Mouse (Mus musculus) naive thymus-derived CD4-positive, alpha-beta T cell, adult 2 months (primary cell): ENCODE data around the gene Gstp2.

Source experiments
- DNase-seq: peaks from one replicate; pipeline ENCODE4 v3.0.0-alpha.2; 2011; ENCODE audit warnings: low read depth

Gene Gstp2

DNA sequence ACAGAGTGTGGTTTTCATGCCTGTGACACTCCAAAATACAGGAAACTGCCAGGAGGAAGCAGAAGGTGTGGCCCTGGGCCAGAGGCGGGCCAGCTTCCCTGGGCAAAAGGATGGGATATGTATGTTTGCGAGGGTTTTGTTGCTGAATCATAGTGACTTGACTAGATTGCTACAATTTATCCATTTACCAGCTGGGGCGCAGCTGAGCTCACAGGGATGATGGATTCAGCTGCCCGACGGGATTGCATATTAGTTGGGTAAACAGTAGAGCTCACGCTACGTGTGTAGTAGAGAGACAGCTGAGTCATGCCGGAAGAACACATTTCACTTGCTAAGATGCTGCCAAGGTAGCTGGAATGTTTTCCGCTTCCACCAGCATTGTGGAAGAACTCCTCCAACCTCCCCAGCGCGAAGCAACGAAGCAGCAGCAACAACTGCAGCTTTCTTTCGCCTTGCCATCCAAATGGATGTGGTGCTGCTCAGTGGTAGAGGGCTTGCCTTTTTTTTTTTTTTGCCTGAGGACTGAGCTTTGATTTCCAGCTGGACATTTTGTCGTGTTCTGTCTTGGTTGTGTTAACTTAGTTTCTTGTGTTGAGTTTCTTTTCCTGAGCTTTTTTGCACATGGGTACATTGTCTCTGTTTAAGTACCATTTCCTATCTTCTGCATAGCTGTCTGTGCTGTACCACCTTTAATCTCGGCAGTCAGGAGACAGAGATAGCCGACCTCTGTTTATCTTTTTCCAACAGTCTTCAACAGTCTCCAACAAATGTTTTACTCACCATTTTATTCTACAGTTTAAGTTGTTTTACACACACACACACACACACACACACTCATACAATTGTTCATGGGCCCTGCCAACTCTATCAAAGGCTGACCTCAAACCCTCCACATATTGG is at the start of gene Gstp2:
Gene Gstp2, minus strand, starts transcription at position 58 of the 900 bp plus-strand sequence.
- no peak for DNase-seq

DNA sequence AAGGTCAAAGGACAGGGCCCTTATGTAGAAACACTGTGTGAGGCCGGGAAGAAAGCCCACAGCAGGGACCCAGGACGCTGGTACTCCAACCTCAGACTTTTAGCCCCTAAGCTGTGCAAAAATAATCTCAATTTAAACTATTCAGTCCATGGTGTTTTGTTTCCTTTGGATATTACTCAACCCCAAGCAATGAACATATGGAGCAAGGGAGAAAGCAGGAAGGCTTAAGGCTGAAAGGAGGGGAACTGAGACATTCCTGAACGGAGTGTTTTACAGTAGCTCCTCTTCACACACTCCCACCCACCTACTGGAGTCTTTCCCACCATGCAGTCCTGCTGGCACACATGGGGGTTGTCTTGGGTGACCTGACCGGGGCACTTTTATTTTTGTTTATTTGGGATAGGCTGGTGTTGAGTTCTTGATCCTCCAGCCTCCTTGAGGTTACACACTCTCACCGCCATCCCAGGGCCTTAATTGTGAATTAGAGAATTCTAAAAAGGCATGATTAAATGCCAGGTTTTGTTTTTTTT is 49.0 kb upstream of the Gstp2 start:
- no peak for DNase-seq

DNA sequence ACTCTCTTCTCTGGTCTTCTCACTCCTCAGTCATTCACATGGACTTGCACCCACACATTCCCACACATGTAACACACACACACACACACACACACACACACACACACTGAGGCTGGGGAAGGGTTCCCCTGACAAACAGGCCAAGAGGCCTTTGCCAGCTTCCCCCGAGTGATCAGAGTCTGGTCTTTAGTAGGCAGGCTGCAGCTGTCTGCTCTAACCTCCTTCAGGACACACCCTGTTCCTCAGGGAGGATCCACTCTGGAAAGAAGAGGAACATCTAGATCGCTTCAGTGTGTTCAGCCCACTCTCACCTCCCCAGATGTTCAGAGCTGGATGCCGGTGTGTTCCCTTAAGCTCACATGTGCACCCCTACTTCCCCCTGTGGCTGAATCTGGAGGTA is 48.5 kb upstream of the Gstp2 start:
- DNase-seq, result no peak

DNA sequence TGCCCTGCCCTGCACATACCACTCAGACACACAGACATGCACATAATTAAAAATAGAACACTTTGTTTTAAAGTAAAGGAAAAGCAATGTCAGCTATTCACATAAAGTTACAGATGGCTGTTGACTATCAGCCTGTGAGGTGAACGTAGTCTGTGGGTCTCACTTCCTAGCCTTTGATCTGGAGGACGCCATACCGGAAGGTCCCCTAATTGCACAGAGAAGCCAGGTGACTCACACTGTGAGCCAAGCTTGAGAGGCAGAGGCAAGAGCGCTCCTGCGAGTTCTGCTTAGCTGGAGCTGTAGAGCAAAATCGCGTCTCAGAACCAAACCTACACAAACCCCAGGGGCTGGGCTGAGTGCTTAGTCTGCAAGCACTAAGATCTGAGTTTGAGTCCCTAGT is 47.9 kb upstream of the Gstp2 start:
- peak; percentile 70 for DNase-seq

DNA sequence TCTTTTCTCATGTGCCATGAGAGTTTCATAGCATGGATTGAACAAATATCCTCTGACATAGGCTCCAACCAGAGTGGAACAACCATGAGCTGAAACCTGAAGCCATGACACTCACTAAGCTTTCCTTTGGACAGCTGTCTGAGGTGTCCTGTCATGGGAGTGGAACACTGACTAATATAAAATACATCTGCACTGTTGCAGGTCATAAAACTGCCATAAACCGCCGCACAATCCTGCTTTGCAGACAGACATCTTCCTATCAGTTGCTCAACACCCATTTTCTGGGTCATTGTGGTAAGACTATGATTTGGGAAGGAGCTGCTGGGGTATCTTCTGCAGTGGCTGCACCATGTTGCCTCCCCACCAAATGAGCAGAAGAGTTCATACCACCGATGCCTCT is 46.9 kb upstream of the Gstp2 start:
- DNase-seq, result no peak

DNA sequence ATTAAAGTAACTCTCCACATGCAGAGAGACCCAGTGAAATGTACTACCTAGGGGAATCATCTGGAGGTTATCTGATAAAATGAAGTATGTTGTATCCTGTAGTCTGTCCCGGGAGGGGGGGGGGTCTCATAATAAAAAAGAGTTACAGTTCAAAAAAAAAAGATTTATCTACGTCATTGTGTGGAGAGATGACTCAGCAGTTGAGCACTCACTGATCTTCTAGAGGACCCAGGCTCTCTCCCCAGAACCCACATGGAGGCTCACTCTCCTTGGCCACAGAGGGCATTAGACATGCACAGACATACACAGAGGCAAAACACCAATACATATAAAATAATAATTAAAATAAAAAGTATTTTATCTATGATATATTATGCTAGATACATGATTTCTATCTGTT is 45.6 kb upstream of the Gstp2 start:
- no peak for DNase-seq

DNA sequence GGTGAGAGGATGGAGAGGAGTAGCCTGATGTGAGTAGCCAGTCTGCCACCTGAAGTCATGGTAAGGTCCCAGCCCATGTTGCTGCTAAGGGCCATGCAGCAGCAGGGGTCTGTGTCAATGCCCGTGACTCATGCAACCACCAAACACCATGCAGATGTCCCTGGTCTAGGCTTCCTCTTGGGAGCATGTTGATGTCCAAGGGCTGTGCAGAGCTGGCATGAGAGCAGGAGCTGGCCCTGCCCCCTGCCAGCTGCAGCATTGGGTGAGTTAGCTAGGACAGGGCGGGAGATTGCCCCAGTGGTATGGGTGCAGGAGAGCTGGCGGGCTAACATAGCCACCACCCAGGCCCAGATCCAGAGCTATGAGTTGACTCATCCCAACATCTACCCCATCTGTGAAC is 44.6 kb upstream of the Gstp2 start:
- DNase-seq, result no peak

DNA sequence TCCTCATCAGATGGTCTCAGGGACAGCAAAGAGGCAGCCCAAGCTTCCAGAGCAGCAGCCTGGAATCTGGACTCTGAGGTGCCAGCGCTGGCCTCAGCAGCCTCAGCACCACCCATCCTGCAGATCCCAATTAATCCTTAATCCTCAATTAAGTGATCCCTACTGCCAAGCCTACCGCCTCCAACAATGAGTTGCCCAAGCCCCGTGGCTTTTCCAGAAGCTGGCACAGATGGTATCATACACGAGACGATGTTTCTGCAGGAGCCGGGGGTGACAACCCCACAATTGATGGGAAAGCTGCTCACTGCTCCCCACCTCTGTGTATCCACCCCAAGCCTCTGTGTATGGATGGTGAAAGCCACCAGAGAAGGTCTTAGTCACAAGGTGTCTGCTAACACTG is 43.3 kb upstream of the Gstp2 start:
- no peak for DNase-seq

DNA sequence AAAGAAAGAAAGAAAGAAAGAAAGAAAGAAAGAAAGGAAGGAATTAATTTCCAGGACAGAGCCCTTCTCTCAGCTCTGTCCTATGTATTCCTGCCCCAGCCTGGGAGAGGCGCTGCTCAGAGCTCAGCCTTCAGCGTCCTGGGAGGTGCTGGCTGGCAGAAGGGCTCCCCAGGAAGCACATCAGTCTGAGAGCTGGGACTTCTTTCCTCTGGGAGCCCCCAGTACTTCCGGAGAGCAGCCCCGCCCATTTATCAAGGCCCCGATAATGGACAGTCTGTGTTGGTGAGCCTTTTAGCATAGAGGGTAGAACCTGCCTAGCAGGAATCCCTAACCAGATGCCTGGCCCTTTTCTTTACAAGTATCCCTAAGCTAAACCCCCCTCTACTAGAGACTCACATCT is 42.3 kb upstream of the Gstp2 start:
- no peak for DNase-seq

DNA sequence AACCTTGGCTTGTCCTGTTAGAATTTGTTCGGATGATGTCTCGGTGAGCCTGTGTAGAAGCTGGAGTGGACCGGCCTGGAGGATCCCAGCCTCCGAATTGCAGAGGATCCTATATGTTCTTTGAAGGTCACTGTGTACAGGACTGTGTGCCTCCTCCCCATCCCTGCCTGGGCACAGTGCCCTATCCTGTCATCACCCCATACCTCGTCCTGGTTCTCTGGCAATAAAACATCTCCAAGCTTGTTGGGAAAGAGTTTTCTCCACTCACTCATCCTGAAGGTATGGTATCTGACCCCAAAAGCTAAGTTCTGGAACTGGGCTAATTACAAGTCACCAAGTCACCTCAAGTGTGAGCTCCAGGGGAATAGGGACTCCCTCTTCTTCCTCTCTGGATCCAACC is 41.3 kb upstream of the Gstp2 start:
- DNase-seq, result no peak

DNA sequence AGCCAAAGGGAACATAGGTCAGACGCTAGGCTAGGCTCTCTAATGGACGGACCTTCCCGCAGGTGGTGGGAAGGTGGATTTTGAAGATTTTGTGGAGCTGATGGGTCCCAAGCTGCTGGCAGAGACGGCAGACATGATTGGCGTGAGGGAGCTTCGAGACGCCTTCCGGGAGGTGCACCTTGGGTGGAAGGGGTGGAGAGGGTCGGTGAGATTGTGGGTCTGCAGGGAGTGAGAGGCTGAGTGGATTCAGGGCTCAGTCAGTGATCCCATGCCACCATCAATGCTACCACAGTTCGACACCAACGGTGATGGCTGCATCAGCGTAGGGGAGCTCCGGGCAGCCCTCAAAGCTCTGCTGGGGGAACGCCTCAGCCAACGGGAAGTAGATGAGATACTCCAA is 40.3 kb upstream of the Gstp2 start:
- no peak for DNase-seq

DNA sequence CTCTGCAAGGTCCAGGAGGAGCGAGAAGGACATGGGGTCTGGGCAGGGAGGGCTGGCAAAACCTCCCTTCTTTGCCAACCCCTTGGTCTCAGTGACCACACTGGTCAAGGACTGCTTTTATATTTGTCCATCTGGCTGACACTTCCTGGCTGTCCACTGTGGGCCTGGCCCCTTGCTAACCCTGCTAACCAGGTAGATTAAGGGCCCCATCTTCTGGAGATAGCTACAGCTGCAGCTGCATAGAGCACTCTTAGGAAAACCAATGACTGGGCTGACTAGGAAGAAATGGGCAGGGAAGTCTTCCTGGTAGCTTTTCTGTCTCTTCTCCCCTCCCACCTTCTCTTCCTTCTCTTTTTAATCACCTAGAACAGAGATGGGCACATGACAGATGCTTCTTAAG is 39.2 kb upstream of the Gstp2 start:
- DNase-seq, result no peak

DNA sequence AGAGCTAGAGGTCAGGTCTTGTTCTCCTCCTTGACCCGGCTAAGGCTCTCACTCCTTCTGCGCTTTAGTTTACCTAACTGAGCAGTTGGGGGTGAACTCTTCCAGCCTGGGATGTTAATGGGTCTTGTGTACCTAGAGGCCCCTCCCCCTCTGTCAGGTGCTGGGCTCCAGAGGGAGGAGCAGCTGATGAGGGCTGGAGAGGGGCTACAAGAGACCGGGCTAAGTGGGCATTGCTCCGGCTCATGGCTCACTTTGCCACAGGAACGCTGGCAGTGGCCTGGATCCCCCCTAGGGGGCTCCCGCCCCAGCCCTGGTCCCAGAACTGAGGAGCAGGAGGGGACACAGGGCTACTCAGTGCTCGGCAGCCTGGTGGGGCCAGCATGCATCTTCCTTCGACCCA is 38.0 kb upstream of the Gstp2 start:
- no peak for DNase-seq

DNA sequence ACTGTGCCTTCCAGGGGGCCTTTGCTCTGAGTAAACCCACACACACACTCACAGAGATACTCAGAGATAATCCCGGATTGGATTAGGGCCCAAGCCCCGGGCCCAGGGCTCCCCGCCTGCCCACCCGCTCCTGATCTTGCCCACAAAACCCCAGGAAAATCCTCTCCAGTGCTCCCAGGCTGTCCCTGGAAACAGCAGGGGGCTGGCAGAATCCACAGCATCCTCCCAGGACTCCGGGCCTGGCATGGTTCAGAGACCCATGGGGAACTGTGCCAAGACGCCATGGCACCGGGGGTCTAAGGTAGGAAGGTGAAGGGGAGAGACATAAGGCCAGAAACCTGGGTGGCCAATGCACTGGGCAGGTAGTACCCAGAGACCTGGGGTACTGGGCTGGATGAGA is 37.5 kb upstream of the Gstp2 start:
- no peak for DNase-seq

DNA sequence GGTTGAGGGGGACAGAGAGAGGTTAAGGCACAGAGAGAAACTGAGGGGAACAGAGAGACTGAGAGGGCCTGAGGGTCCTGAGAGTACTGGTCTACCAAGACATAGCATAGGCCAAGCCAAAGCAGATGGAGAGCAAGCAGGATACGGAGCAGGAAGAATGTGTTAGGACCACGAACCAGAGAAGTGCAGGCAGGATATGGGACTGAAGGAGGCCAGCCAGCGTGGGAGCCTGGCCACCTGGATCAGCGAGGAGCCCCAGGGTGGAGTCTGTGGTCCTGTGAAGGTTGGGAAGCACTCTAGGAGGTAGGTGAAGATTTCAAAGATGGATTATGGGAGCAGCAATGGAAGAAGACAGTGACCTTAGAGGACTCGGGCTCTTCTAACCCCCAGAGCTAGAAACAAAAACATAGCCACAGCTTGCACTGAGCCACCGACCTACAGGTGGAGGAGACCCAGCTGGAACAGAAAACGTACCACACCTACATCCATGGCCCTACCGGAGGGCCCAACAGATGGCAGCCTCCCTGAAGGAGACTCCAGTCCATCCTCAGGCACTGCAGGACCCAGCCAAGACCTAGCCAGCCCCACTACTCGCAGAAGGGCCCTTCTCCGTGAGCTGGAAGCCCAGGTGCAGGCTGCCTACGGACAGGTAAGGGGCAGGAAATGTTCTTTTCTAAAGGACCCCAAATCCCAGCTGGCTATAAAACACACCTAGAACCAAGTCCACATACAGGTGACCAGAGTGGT is 36.6 kb upstream of the Gstp2 start:
- no peak for DNase-seq

DNA sequence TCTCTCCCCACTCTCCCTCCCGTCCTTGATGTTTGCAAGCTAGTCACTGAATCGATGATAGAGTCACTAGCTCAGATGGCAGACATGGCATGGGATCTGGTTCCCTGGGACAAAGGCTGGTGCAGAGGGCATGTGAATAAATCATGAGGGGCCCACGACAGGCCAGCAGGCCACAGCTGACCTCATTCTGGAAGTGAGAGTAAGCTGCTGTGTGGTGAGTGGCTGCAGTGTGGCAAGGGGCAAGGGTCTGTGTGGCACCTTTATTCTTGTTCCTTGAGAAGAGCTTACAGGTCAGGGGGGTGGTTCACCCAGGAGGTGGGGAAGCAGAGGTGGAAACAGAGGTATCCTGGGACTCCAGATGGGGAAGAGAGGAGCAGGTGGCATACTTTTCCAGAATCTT is 35.6 kb upstream of the Gstp2 start, which contains the start of gene Cabp2:
Gene Cabp2, plus strand, starts transcription at position 185 of the 400 bp plus-strand sequence.
- DNase-seq, result no peak

DNA sequence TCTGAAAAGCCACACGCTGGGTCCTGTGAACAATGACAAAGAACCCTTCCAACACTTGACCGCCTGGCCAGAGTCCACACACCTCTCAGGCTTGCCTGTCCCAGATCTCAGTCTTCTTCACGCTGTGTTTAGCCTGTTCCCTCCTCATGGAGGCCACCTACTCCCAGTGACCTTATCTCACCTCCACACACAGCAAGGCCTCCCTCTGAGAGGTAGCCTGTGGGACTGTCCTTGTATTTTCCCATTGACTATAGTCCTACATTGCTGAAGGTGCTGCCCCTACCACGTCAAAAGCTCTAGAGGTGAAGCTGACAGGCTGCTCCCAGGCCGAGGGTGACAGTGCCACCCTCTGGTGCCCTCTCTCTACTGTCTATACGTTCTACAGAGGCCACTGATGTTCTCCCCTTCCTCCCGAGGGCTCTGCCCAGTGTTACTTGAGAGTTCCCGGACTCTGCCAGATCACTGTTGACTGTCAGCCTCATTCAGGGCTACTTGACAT is 34.7 kb upstream of the Gstp2 start:
- DNase-seq, result peak; percentile 81

DNA sequence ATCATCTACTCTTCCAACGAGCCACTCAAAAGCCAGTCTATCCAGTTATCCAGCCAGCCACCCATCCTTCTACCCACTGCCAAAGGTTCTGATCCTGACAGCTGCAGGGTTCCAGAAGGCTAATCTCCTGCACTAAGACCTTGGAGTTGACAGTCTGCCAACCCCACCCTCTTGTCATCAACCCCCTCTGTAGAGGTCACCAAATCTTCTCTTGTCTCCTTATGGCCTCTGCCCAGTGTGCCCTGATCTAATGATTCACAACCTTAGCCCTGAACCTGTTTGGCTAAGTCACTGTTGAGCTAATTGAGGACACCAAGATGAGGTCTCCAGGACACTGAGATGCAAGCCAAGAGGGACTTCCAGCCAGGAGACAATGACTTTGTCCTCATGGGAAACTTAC is 33.8 kb upstream of the Gstp2 start:
- no peak for DNase-seq

DNA sequence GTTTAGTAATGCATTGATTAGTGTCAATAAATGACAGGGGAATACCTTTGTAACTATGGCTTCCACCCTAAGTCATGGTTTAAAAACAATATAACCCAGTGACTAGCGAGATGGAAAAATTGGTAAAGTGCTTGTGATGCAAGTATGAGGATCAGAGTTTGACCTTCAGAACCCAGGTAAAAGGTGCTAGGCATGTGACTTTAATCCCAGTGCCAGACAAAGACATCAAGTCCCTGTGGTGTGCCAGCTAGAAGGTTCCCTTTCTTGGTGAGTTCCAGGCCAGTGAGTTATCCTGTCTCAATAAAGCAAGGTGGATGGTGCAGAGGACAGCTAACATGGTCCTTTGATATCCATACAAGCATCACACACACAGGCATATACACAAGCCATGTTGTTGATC is 29.7 kb upstream of the Gstp2 start:
- no peak for DNase-seq

DNA sequence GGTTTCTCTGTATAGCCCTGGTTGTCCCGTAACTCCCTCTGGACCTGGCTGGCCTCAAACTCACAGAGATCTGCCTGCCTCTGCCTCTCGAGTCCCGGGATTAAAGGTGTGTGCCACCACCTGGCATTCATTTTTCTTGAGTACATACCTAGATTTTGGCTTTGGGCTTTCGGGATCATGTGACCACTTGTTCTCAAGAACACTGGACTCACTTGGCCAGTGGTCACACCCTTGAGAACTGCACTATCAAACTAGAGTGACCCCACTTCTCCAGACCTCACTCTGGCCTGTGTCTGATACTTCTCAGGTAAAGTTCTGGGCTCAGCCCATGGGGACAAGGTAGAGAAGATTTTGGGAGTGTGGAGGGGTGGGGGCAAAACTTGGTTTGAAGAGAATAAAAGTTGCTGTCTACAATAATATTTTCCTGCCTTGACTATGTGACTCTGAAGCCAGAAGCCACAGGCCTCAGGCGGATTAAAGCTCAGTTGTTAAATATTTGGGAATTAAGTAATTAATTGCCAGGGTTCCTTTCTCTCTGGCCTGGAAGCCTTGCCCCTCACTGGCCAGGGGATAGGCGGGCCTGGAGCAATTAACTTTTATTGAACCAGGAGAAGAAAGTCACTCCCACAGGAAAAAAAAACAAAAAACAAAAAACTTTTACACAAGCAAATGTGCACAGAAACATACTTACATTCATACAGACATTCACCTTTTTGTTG is 27.0 kb upstream of the Gstp2 start:
- DNase-seq, result no peak

DNA sequence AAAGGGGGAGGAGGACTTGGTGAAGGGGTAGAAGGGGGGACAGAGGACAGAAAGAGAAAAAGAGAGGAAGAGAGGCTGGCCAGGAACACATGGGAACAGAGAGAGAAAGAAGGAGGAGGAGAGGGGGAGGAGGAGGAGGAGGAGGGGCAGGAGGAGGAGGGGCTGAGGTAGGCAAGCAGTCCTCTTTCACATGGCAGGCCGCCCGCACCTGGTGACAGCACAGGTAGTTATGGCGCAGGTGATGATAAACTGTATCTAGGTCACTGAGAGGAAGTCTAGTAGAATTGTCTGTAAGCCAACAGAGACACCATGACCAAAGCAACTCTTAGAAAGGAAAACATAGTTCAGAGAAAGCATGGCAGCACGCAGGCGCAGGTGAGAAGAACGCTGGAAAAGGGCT is 25.6 kb upstream of the Gstp2 start:
- no peak for DNase-seq

DNA sequence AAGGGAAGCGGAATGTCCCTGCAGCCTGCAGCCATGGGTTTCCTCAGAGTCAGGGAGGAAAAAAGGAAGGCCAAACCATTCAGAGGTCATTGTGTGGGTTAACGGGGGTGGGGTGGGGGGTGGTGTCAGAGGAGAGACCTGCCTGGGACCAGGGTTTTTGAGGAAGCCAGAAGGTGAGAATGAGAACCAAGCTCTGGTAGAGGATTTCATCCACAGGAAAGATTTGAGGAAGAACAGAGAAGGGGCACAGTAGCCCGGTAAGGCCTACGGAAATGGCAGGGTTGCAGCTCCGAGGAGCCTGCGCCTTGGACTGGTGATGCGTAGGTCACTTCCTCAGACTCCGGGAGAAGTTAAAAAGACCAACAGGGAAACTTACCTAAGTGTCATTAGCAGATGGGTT is 24.9 kb upstream of the Gstp2 start:
- DNase-seq, result no peak
